Mouse (Mus musculus) liver, embryonic 15.5 days (tissue): Measurements from ENCODE around the gene Mmd. TPM values are rescaled to one million over a fixed set of nuclear protein-coding genes. Genes with fewer than 3 reads are reported as not detected.

Experiments used
- ATAC-seq: fragments of 200-750 bp; cut with Nextera tagmentation; 2 replicates; pipeline ENCODE4 v1.8.0; 2017; ENCODE audit warnings: moderate number of reproducible peaks, mild to moderate bottlenecking, moderate library complexity; ENCODE audit not compliant: insufficient read depth
- H3K27ac ChIP-seq: fragments of 300-500 bp; sonication (generic); replicated peaks from 2 replicates; pipeline ENCODE4 v1.5.1; 2015; ENCODE audit warnings: mild to moderate bottlenecking, inconsistent platforms
- H3K27me3 ChIP-seq: fragments of 300-500 bp; sonication (generic); 2 replicates; pipeline ENCODE4 v1.6.1; 2015; ENCODE audit warnings: mild to moderate bottlenecking, inconsistent platforms
- H3K36me3 ChIP-seq: fragments of 300-500 bp; sonication (generic); replicated peaks from 2 replicates; pipeline ENCODE4 v1.6.1; 2015; ENCODE audit warnings: moderate library complexity, mild to moderate bottlenecking, inconsistent platforms
- H3K4me1 ChIP-seq: fragments of 300-500 bp; sonication (generic); replicated peaks from 2 replicates; pipeline ENCODE4 v1.6.1; 2015; ENCODE audit warnings: inconsistent platforms
- H3K4me2 ChIP-seq: fragments of 300-500 bp; sonication (generic); 2 replicates; pipeline ENCODE4 v1.6.1; 2015; ENCODE audit warnings: moderate library complexity, mild to moderate bottlenecking, inconsistent platforms
- H3K4me3 ChIP-seq: fragments of 300-500 bp; sonication (generic); replicated peaks from 2 replicates; pipeline ENCODE4 v1.5.1; 2015; ENCODE audit warnings: mild to moderate bottlenecking, inconsistent platforms
- H3K9ac ChIP-seq: fragments of 300-500 bp; sonication (generic); 2 replicates; pipeline ENCODE4 v1.6.1; 2015; ENCODE audit warnings: moderate library complexity, mild to moderate bottlenecking, inconsistent platforms
- H3K9me3 ChIP-seq: fragments of 300-500 bp; sonication (generic); replicated peaks from 2 replicates; pipeline ENCODE4 v1.6.1; 2016; ENCODE audit warnings: inconsistent platforms
- WGBS: fragments of 180-500 bp; shearing (Covaris S2); methylation state at CpG from one replicate; pipeline ENCODE4 v1.1.7; 2015; ENCODE audit warnings: mixed read lengths; ENCODE audit not compliant: insufficient replicate concordance; 5-methylcytosine and 5-hydroxymethylcytosine counted together
- polyA plus RNA-seq: library from polyadenylated mRNA; unstranded; fragments of >200 nt; fragmentation: Nextera tagmentation; extraction: Ambion mirVana; gene quantifications from 2 replicates; pipeline ENCODE4 v1.2.1, GENCODE M21; 2015

Mmd gene
- polyA plus RNA-seq, 1 experiment from 2014 or later: 10.4 TPM

DNA sequence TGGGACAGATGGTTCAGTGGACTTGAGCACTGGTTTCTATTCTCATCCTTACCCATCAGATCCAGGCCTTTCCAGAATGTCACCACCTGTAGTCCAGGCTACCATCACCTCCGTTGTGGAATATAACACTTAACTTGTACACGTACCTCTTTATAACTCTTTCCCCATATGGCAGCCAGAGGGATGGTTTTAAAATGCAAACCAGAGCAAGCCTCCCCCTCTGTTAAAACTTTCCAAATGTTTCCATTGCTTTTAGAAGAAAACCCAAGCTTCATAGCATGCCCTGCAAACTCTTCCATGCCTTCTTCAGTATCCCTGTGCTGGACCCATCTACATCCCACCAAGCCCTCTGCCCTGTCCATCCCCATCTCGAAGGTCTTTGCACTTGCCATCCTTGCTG lies 75.3 kb downstream of the Mmd start:
- WGBS: 62% methylated on average over 3 of the region's 3 CpGs
- H3K9me3 ChIP-seq: no peaks in the 10 kb centered on the region
- no peaks in the 10 kb centered on the region for H3K4me1 ChIP-seq
- H3K4me3 ChIP-seq: no peak overlapping the region
- H3K36me3 ChIP-seq: no peaks in the 10 kb centered on the region
- no peaks in the 10 kb centered on the region for H3K27me3 ChIP-seq
- no peak for ATAC-seq
- no peak overlapping the region for H3K9ac ChIP-seq
- H3K4me2 ChIP-seq: no peak overlapping the region
- H3K27ac ChIP-seq: no peak overlapping the region

- ATAC-seq: no peak
- H3K27ac ChIP-seq: no peak overlapping the region
- H3K9ac ChIP-seq: no peak overlapping the region
- 77% methylated on average over 5 of the region's 5 CpGs for WGBS
- H3K9me3 ChIP-seq: no peaks in the 10 kb centered on the region
- no peaks in the 10 kb centered on the region for H3K27me3 ChIP-seq
- no peaks in the 10 kb centered on the region for H3K36me3 ChIP-seq
- H3K4me2 ChIP-seq: no peak overlapping the region
- no peaks in the 10 kb centered on the region for H3K4me1 ChIP-seq
- no peak overlapping the region for H3K4me3 ChIP-seq
Observed at GRCm38 (mm10) chr11:90326146-90326545, 76.9 kb downstream of the Mmd start.

- Histone ChIP-seq H3K36me3 (no peaks in the 10 kb centered on the region), H3K4me1 (no peaks in the 10 kb centered on the region), H3K27me3 (no peaks in the 10 kb centered on the region), H3K4me3 (no peak overlapping the region), H3K4me2 (no peak overlapping the region), H3K9ac (no peak overlapping the region), H3K27ac (no peak overlapping the region), H3K9me3 (no peaks in the 10 kb centered on the region)
- ATAC-seq: no peak
- WGBS: 41% methylated on average over 1 of the region's 1 CpGs
Observed at GRCm38 (mm10) chr11:90326836-90327235, 77.6 kb downstream of the Mmd start.

Other genes starting within 250 kb of the Mmd start
- gene Pctp, start 246.6 kb upstream of the Mmd start, polyA plus RNA-seq: 13.6 and 15.1 TPM in 2 replicates
- 0.44 and 0.48 TPM in 2 replicates for gene Tmem100, start 219.1 kb upstream of the Mmd start, polyA plus RNA-seq
- gene Gm45716, start 61.8 kb upstream of the Mmd start, polyA plus RNA-seq: 3.5 and 3.7 TPM in 2 replicates
- gene Hlf, start 141.4 kb downstream of the Mmd start, polyA plus RNA-seq: 5.0 TPM in 2 replicates